Comparison of ENCODE assay signal across 22 mouse cellular contexts in the genomic region with DNA sequence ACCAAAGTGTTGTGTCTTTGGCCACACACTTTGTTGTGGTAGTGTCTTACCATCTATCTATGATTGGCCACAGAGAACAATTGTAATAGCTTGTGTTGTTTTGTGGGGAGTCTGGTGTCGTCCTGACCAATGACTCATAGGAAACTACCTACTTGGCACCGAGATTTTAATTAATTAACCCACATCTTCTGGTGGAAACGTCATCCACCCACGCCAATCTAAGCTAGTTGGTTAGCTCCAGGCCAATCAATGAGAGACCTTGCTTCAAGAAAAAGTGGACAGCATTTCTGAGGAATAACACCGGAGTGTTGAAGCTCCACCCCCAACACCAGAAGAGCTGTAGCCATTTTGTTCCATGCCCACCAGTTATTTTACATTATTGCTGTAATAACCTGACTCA. TPM values are rescaled to one million over a fixed set of nuclear protein-coding genes. Genes with fewer than 3 reads are reported as not detected.
DNase-seq lines count a peak whose midpoint lies in the region; ATAC-seq lines count a peak whose summit lies in the region.
"Had no signal": no experiment of that assay in that cellular context is flagged by ENCODE, and none has a peak within 500 bp of the region (broad histone marks: within the 10 kb centered on the region; RNA-seq: fewer than 3 reads in every experiment).

No protein-coding gene starts in this region.

- DNase-seq in CD4-positive, CD25-positive, alpha-beta regulatory T cell, adult 2 months (ENCODE audit: low read depth, low spot score), result peak; percentile 43
- peak; percentile 33 for DNase-seq in Muller cell, postnatal 12 days (ENCODE audit: inconsistent ontology term)
- DNase-seq in induced T-regulatory cell, adult 2 months (ENCODE audit: low read depth), result peak; percentile 23
- no peak for DNase-seq in adrenal gland, adult 2 months
- no peak for DNase-seq in c-Kit-positive CD71-positive TER-119-positive erythroid progenitor cells, embryonic 14.5 days (ENCODE audit: low spot score)
- DNase-seq in kidney, postnatal 4 days, result no peak
- DNase-seq: adrenal gland, postnatal 10 days; adrenal gland, postnatal 25 days; cerebellum, adult 11-12 months; cerebellum, adult 2 months; cerebellum, adult 9-10 months; cerebellum, postnatal 10 days; cerebellum, postnatal 25 days; forebrain, postnatal 0 days had no signal

- H3K9me3 ChIP-seq in intestine, embryonic 16.5 days (ENCODE audit: control insufficient read depth, low read length), result no peaks in the 10 kb centered on the region
- H3K9me3 ChIP-seq: embryonic facial prominence, embryonic 10.5 days; embryonic facial prominence, embryonic 12.5 days; forebrain, embryonic 13.5 days; forebrain, embryonic 15.5 days; G1E had no signal

- ATAC-seq in intestine, embryonic 16.5 days, result no peak
- ATAC-seq: forebrain, embryonic 13.5 days; forebrain, embryonic 15.5 days; forebrain, postnatal 0 days had no signal

- H3K4me1 ChIP-seq in intestine, embryonic 16.5 days (ENCODE audit: control insufficient read depth, insufficient read depth, low read length), result no peaks in the 10 kb centered on the region
- H3K4me1 ChIP-seq: embryonic facial prominence, embryonic 10.5 days; embryonic facial prominence, embryonic 12.5 days; forebrain, embryonic 13.5 days; forebrain, embryonic 15.5 days had no signal

- H3K4me3 ChIP-seq in intestine, embryonic 16.5 days (ENCODE audit: low read length), result no peak overlapping the region
- H3K4me3 ChIP-seq: embryonic facial prominence, embryonic 10.5 days; embryonic facial prominence, embryonic 12.5 days; forebrain, embryonic 13.5 days; forebrain, embryonic 15.5 days had no signal

- no peak overlapping the region for H3K4me2 ChIP-seq in intestine, embryonic 16.5 days (ENCODE audit: low read depth, low read length)
- H3K4me2 ChIP-seq: embryonic facial prominence, embryonic 12.5 days; forebrain, embryonic 13.5 days; forebrain, embryonic 15.5 days had no signal

- no peak overlapping the region for H3K9ac ChIP-seq in intestine, embryonic 16.5 days (ENCODE audit: low read depth, low read length)
- H3K9ac ChIP-seq: embryonic facial prominence, embryonic 12.5 days; forebrain, embryonic 13.5 days; forebrain, embryonic 15.5 days; forebrain, postnatal 0 days had no signal

- no peaks in the 10 kb centered on the region for H3K36me3 ChIP-seq in intestine, embryonic 16.5 days (ENCODE audit: control insufficient read depth, insufficient read depth, low read length)
- H3K36me3 ChIP-seq: embryonic facial prominence, embryonic 10.5 days; embryonic facial prominence, embryonic 12.5 days; forebrain, embryonic 15.5 days; G1E had no signal

- no peaks in the 10 kb centered on the region for H3K27me3 ChIP-seq in intestine, embryonic 16.5 days (replicated peaks; ENCODE audit: control insufficient read depth, insufficient read depth, low read length)
- H3K27me3 ChIP-seq: CH12.LX; embryonic facial prominence, embryonic 12.5 days; forebrain, embryonic 13.5 days; forebrain, embryonic 15.5 days had no signal

- H3K27ac ChIP-seq in intestine, embryonic 16.5 days (ENCODE audit: low read length), result no peak overlapping the region
- H3K27ac ChIP-seq: embryonic facial prominence, embryonic 10.5 days; embryonic facial prominence, embryonic 12.5 days; forebrain, embryonic 13.5 days; forebrain, embryonic 15.5 days had no signal

- 87% methylated on average over 5 of the region's 5 CpGs for WGBS in intestine, embryonic 16.5 days

RNA-seq across cellular contexts. Expression of a gene that starts 6.7 kb away (rescaled TPM):
- 10 to 100 TPM; 44.6 to 48.8 TPM for total RNA-seq in adrenal gland, adult 2 months (2021)
- polyA plus RNA-seq in adrenal gland, adult 2 months (2012; rRNA removed), result 27.2 and 31.7 TPM in 2 replicates
- 19.9 and 20.3 TPM in 2 replicates for polyA plus RNA-seq in intestine, embryonic 16.5 days (2015; fragmentation: Nextera tagmentation; extraction: Ambion mirVana)

RNA-seq across cellular contexts. Expression of a gene that starts 7.1 kb away (rescaled TPM):
- under 1 TPM; 0.12 to 0.17 TPM for total RNA-seq in adrenal gland, adult 2 months (2021)
- polyA plus RNA-seq in adrenal gland, adult 2 months (2012; rRNA removed), result 0.08 TPM in 1 of 2 replicates, not detected in the other
- polyA plus RNA-seq in intestine, embryonic 16.5 days (2015; fragmentation: Nextera tagmentation; extraction: Ambion mirVana), result not detected in 2 replicates
- polyA plus RNA-seq: forebrain, embryonic 11.5 days; G1E had no signal

Comparison
In these comparisons a context has a peak if more than half of its experiments do, and no peak if none do; other contexts are left out.
1. DNase-seq: peak in CD4-positive, CD25-positive, alpha-beta regulatory T cell, adult 2 months (single experiment), Muller cell, postnatal 12 days (single experiment) and induced T-regulatory cell, adult 2 months (single experiment); none in adrenal gland, adult 2 months (single experiment), c-Kit-positive CD71-positive TER-119-positive erythroid progenitor cells, embryonic 14.5 days (single experiment) and kidney, postnatal 4 days (0 of 2).